Mouse (Mus musculus) stomach, embryonic 14.5 days (tissue): ENCODE measurements at regions not wholly inside any gene's neighbourhood (a gene's known extent, or its start where the extent isn't known, plus 50 kb on each side); places are given as distances from the start of the nearest gene placed in this dataset.

Experiments used
- ATAC-seq: fragments of 200-750 bp; cut with Nextera tagmentation; 2 replicates; pipeline ENCODE4 v1.8.0; 2017; ENCODE audit warnings: low read depth, moderate TSS enrichment; ENCODE audit not compliant: insufficient number of reproducible peaks, insufficient read depth, low FRiP score
- H3K27ac ChIP-seq: fragments of 300-500 bp; sonication (generic); 2 replicates; pipeline ENCODE4 v1.5.1; 2014; ENCODE audit warnings: mild to moderate bottlenecking, low read length, moderate library complexity, mixed read lengths
- H3K27me3 ChIP-seq: fragments of 300-500 bp; sonication (generic); 2 replicates; pipeline ENCODE4 v1.6.1; 2014; ENCODE audit warnings: low read length, control low read depth, mixed read lengths; ENCODE audit not compliant: control insufficient read depth, insufficient read depth
- H3K36me3 ChIP-seq: fragments of 300-500 bp; sonication (generic); 2 replicates; pipeline ENCODE4 v1.6.1; 2014; ENCODE audit warnings: mild to moderate bottlenecking, control low read depth, low read length, moderate library complexity, mixed read lengths; ENCODE audit not compliant: control insufficient read depth, insufficient read depth
- H3K4me1 ChIP-seq: fragments of 300-500 bp; sonication (generic); 2 replicates; pipeline ENCODE4 v1.6.1; 2014; ENCODE audit warnings: low read length, control low read depth, mixed read lengths; ENCODE audit not compliant: control insufficient read depth, insufficient read depth
- H3K4me2 ChIP-seq: fragments of 300-500 bp; sonication (generic); replicated peaks from 2 replicates; pipeline ENCODE4 v1.6.1; 2014; ENCODE audit warnings: low read depth, low read length, control low read depth
- H3K4me3 ChIP-seq: fragments of 300-500 bp; sonication (generic); 2 replicates; pipeline ENCODE4 v1.5.1; 2014; ENCODE audit warnings: low read depth, low read length, control low read depth
- H3K9ac ChIP-seq: fragments of 300-500 bp; sonication (generic); replicated peaks from 2 replicates; pipeline ENCODE4 v1.6.1; 2014; ENCODE audit warnings: low read depth, mild to moderate bottlenecking, control low read depth, low read length, moderate library complexity, mixed read lengths
- H3K9me3 ChIP-seq: fragments of 300-500 bp; sonication (generic); 2 replicates; pipeline ENCODE4 v1.6.1; 2016; ENCODE audit warnings: low read depth, low read length, control low read depth; ENCODE audit not compliant: control insufficient read depth
- WGBS: fragments of 180-500 bp; shearing (Covaris S2); extraction: QIAGEN DNeasy Blood & Tissue Kit; methylation state at CpG from one replicate; pipeline ENCODE4 v1.1.7; 2014; 5-methylcytosine and 5-hydroxymethylcytosine counted together

DNA sequence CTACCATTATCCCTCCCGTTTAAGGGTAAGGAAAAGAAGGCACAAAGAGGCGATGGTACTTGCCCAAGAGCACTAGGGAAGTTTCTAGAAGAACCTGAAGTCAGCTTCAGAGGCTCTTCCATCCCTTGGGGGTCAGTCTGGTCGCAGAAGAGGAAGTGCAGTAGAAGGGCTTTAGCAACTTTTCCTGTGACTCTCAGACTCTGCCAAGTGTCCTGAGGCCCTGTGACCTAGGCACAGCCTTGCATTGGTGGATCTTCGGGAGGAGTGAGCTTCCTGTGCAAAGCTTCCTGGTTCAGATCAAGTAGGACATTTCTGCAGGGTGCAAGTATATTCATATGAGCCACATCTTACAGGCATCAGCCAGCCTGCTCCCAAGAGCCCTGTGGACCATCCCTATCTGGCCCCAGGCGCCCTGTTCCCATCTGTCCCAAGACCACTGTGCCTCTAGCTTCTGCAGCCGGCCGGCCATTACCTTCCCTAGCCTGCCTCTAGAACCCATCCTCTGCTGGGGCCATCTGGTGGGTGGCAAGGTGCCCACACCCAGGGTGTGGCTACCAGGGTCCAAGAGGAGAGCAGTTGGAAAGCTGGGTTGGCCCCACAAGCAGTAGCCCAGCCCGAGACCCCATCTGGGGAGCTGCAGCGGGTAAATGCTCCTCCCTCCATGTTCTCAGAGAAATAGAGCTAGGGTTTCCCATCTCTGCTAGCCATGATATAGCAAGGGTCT, 72.4 kb upstream of the Lhx1 start:
- Histone ChIP-seq H3K4me1 (no peaks in the 10 kb centered on the region), H3K27ac (no peak overlapping the region), H3K4me2 (no peak overlapping the region), H3K27me3 (no peaks in the 10 kb centered on the region), H3K9ac (no peak overlapping the region), H3K9me3 (no peaks in the 10 kb centered on the region), H3K36me3 (no peaks in the 10 kb centered on the region), H3K4me3 (no peak overlapping the region)
- ATAC-seq: no peak
- WGBS: 76% methylated on average over 9 of the region's 9 CpGs

DNA sequence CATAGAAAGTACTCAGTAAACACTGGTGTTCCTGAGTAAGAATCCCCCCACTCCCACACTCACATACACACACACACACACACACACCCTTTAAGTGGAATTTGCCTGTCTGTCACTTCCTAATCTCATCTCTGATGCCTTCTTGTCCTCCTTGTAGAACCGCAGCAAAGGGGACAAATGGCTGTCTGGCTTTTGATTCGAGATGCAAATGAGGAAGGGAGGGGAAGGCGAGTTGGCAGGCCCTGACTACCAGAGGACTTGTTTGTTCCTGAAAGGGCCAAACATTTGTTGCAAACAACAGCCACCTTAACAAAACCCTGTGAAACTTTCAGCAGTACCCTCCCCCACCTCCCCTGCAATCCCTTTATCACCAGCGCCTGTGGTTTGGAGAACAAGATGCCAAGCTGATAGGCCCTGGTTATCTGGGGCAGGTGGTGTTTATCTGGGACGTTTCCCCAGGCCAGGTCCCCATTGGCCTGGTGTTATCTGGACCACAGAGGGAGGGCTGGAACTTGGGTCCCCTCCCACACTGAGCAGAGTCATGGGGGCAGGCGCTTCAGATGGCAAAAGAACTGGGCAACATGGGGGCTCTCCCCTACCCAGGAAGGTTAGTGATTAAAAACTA, 67.5 kb upstream of the Lhx1 start:
- H3K27ac ChIP-seq: no peak overlapping the region
- H3K36me3 ChIP-seq: no peaks in the 10 kb centered on the region
- peak; percentile 37; the same call in 1 of the 2 replicates for ATAC-seq
- H3K27me3 ChIP-seq: no peaks in the 10 kb centered on the region
- no peak overlapping the region for H3K9ac ChIP-seq
- WGBS: 25% methylated on average over 6 of the region's 6 CpGs
- H3K4me1 ChIP-seq: no peaks in the 10 kb centered on the region
- H3K4me2 ChIP-seq: no peak overlapping the region
- H3K9me3 ChIP-seq: no peaks in the 10 kb centered on the region
- no peak overlapping the region for H3K4me3 ChIP-seq

DNA sequence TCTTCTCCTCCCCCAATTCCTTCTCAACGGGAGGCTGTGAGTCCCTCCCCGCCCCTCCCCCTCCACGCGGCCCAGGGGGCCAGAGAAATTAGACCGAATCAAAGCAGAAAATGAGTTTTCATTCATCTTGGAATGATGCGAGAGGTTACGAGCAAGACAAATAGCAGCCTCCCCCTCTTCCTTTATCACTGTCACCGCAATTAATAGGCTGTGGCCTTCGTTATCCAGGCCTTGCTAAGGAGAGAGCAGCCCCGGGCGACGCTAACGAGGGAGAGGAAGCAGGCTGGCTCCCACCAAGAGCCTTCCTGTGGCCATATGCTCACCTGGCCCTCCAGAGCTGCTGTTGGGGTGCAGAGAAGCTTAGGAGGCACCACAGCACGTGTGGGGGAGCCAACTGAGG, 61.8 kb upstream of the Lhx1 start:
- Histone ChIP-seq H3K4me3 (no peak overlapping the region), H3K9ac (no peak overlapping the region), H3K9me3 (no peaks in the 10 kb centered on the region), H3K4me1 (no peaks in the 10 kb centered on the region), H3K27me3 (no peaks in the 10 kb centered on the region), H3K36me3 (no peaks in the 10 kb centered on the region), H3K27ac (no peak overlapping the region), H3K4me2 (no peak overlapping the region)
- ATAC-seq: no peak
- 36% methylated on average over 14 of the region's 14 CpGs for WGBS

DNA sequence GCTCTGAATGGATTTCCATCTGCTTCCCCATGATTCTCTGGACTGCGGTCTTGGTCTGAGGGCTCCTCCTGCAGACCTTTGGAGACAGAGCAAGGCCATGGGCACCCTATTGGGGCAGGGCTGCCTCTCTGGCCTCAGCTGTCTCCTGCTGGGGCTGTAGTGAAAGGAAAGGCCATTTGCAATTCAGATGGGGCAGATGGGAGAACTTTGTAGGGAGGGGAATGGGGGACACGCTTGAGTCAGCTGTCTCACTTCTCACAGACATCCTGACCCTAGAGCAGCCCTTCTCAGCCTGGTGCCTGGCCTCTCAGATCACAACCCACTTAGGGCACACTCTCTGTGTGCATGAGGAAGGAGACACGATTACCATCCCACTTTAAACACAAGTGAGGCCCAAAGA, 60.3 kb upstream of the Lhx1 start:
- no peak overlapping the region for H3K4me2 ChIP-seq
- no peak overlapping the region for H3K4me3 ChIP-seq
- no peaks in the 10 kb centered on the region for H3K9me3 ChIP-seq
- H3K36me3 ChIP-seq: no peaks in the 10 kb centered on the region
- ATAC-seq: no peak
- no peak overlapping the region for H3K27ac ChIP-seq
- H3K9ac ChIP-seq: no peak overlapping the region
- WGBS: 42% methylated on average over 3 of the region's 3 CpGs
- H3K4me1 ChIP-seq: no peaks in the 10 kb centered on the region
- no peaks in the 10 kb centered on the region for H3K27me3 ChIP-seq

DNA sequence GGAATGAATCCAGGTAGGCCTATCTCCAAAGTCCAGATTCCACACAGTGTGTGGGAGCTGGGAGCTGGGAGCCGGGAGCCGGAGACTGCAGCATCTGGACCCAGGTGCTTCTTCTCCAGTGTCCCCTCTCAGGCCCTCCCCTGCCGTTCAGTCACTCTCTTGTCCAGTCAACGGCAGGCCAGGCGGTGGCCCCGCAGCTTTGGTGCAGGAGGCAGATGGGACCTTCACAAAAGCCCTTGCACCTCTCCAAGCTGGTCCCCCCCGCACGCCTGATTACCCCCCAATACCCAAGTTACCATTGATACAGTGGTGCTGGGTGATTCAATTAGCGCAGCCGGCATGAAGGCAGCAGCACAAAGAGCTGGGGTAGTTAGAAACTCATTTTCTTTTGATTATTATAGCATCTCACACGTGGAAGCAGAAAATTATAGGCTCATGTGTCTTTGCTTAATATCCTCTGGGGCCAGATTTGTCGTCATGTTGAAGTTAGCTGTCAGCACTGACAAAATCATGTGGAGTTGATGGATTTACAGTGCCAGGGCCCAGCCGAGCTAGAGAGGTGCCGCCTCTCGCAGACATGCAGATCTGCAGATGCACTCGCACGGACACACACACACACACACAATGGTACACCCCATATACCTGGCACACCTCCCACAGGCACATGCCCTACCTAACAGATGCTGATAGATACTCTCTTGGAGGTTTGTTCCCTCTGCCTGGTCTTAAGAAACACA, 53.6 kb upstream of the Lhx1 start:
- Histone ChIP-seq H3K9ac (no peak overlapping the region), H3K36me3 (no peaks in the 10 kb centered on the region), H3K9me3 (no peaks in the 10 kb centered on the region), H3K4me3 (no peak overlapping the region), H3K4me2 (no peak overlapping the region), H3K27ac (no peak overlapping the region), H3K4me1 (0 out of 2 replicates have a peak, but pooled peaks cover 2% of the 10 kb centered on the region), H3K27me3 (no peaks in the 10 kb centered on the region)
- 75% methylated on average over 17 of the region's 17 CpGs for WGBS
- ATAC-seq: no peak
